Mouse (Mus musculus) liver, embryonic 14.5 days (tissue): Measurements from ENCODE around the gene Pdzrn4.

Experiments used
- CTCF ChIP-seq: IDR thresholded peaks from 2 replicates; pipeline ENCODE4 v1.5.1; 2016; ENCODE audit warnings: antibody characterized with exemption, low read depth, control low read depth
- EP300 ChIP-seq: IDR thresholded peaks from 2 replicates; pipeline ENCODE4 v1.6.1; 2016; ENCODE audit warnings: antibody characterized with exemption, low read depth

- TF ChIP-seq CTCF (no peak), EP300 (no peak)
Observed at GRCm38 (mm10) chr15:92671279-92672051, 274.8 kb downstream of the Pdzrn4 start.
